17 mouse cellular contexts compared by ENCODE assay signal in genomic region chr17:42753791-42754190, GRCm38 (mm10). TPM values are rescaled to one million over a fixed set of nuclear protein-coding genes. Genes with fewer than 3 reads are reported as not detected.
DNase-seq lines count a peak whose midpoint lies in the region; ATAC-seq lines count a peak whose summit lies in the region.
"Had no signal": no experiment of that assay in that cellular context is flagged by ENCODE, and none has a peak within 500 bp of the region (broad histone marks: within the 10 kb centered on the region; RNA-seq: fewer than 3 reads in every experiment).

No protein-coding gene starts in this region.

- no peak overlapping the region for H3K9ac ChIP-seq in kidney, embryonic 14.5 days (ENCODE audit: low read depth, low read length)
- no peak overlapping the region for H3K9ac ChIP-seq in lung, embryonic 16.5 days (ENCODE audit: low read length)
- H3K9ac ChIP-seq: forebrain, embryonic 13.5 days; forebrain, postnatal 0 days; heart, embryonic 12.5 days had no signal

- no peak for ATAC-seq in kidney, embryonic 14.5 days (ENCODE audit: low FRiP score, low TSS enrichment)
- 0 out of 2 replicates have a peak, but pooled peaks have one; percentile 20 for ATAC-seq in lung, embryonic 16.5 days (ENCODE audit: low read depth)
- ATAC-seq: forebrain, embryonic 13.5 days; forebrain, postnatal 0 days had no signal

- no peaks in the 10 kb centered on the region for H3K4me1 ChIP-seq in kidney, embryonic 14.5 days (ENCODE audit: control insufficient read depth, insufficient read depth, low read length)
- peaks cover 6% of the 10 kb centered on the region; the same call in 1 of the 2 replicates for H3K4me1 ChIP-seq in lung, embryonic 16.5 days (replicated peaks; ENCODE audit: control insufficient read depth, insufficient read depth, low read length)
- H3K4me1 ChIP-seq: embryonic facial prominence, embryonic 10.5 days; forebrain, embryonic 13.5 days; heart, embryonic 12.5 days; hindbrain, embryonic 10.5 days had no signal

- H3K4me3 ChIP-seq in kidney, embryonic 14.5 days (ENCODE audit: low read length), result no peak overlapping the region
- no peak overlapping the region for H3K4me3 ChIP-seq in lung, embryonic 16.5 days (ENCODE audit: low read length)
- H3K4me3 ChIP-seq: embryonic facial prominence, embryonic 10.5 days; forebrain, embryonic 13.5 days; heart, adult 2 months; heart, embryonic 12.5 days; hindbrain, embryonic 10.5 days had no signal

- DNase-seq in kidney, adult 9 months, result peak; percentile 68
- DNase-seq in lung, postnatal 14 days, result no peak
- peak; percentile 32 to 60 for DNase-seq in kidney, postnatal 36 days
- no peak for DNase-seq in thymus, postnatal 25 days
- DNase-seq: adrenal gland, adult 8-10 months; adrenal gland, postnatal 36 days; cerebellum, adult 2 months; cerebellum, postnatal 10 days; forebrain, postnatal 0 days; gastrocnemius, postnatal 14 days; heart, adult 2 months had no signal

- H3K36me3 ChIP-seq in kidney, embryonic 14.5 days (ENCODE audit: control insufficient read depth, insufficient read depth, low read length), result no peaks in the 10 kb centered on the region
- no peaks in the 10 kb centered on the region for H3K36me3 ChIP-seq in lung, embryonic 16.5 days (ENCODE audit: control insufficient read depth, insufficient read depth, low read length)
- H3K36me3 ChIP-seq: embryonic facial prominence, embryonic 10.5 days; heart, embryonic 12.5 days; hindbrain, embryonic 10.5 days had no signal

- no peak overlapping the region for H3K27ac ChIP-seq in kidney, embryonic 14.5 days (ENCODE audit: low read depth, low read length)
- H3K27ac ChIP-seq in lung, embryonic 16.5 days (ENCODE audit: low read length), result no peak overlapping the region
- H3K27ac ChIP-seq: embryonic facial prominence, embryonic 10.5 days; forebrain, embryonic 13.5 days; heart, adult 2 months; hindbrain, embryonic 10.5 days had no signal

- 56% methylated on average over 2 of the region's 2 CpGs for WGBS in kidney, embryonic 14.5 days
- WGBS in lung, embryonic 16.5 days, result 32% methylated on average over 2 of the region's 2 CpGs

- no peaks in the 10 kb centered on the region for H3K9me3 ChIP-seq in kidney, embryonic 14.5 days (ENCODE audit: control insufficient read depth, low read length)
- H3K9me3 ChIP-seq in lung, embryonic 16.5 days (ENCODE audit: control insufficient read depth, low read length), result no peaks in the 10 kb centered on the region
- H3K9me3 ChIP-seq: embryonic facial prominence, embryonic 10.5 days; forebrain, embryonic 13.5 days; heart, embryonic 12.5 days; hindbrain, embryonic 10.5 days had no signal

- H3K27me3 ChIP-seq in kidney, embryonic 14.5 days (ENCODE audit: control insufficient read depth, insufficient read depth, low read length), result no peaks in the 10 kb centered on the region
- no peaks in the 10 kb centered on the region for H3K27me3 ChIP-seq in lung, embryonic 16.5 days (ENCODE audit: control insufficient read depth, insufficient read depth, low read depth, low read length)
- H3K27me3 ChIP-seq: forebrain, embryonic 13.5 days; heart, embryonic 12.5 days had no signal

- H3K4me2 ChIP-seq in kidney, embryonic 14.5 days (replicated peaks; ENCODE audit: low read depth, low read length), result no peak overlapping the region
- H3K4me2 ChIP-seq in lung, embryonic 16.5 days (ENCODE audit: low read depth, low read length), result no peak overlapping the region
- H3K4me2 ChIP-seq: forebrain, embryonic 13.5 days; heart, embryonic 12.5 days had no signal

RNA-seq across cellular contexts. Expression of gene Adgrf2, which starts 11.8 kb away (rescaled TPM):
- not detected in 2 replicates for polyA plus RNA-seq in kidney, embryonic 14.5 days (2014; fragmentation: Nextera tagmentation; extraction: Ambion mirVana)
- polyA plus RNA-seq in lung, embryonic 16.5 days (2015; fragmentation: Nextera tagmentation; extraction: Ambion mirVana), result not detected in 2 replicates
- polyA plus RNA-seq: forebrain, postnatal 0 days; hindbrain, embryonic 10.5 days had no signal

Comparison
In these comparisons a context has a peak if more than half of its experiments do, and no peak if none do; other contexts are left out.
1. DNase-seq: peak in kidney, adult 9 months (single experiment) and kidney, postnatal 36 days (2 of 2); none in lung, postnatal 14 days (single experiment) and thymus, postnatal 25 days (single experiment).